Mouse (Mus musculus) midbrain, embryonic 10.5 days (tissue): ENCODE results near the gene Fam161a. TPM values are rescaled to one million over a fixed set of nuclear protein-coding genes. Genes with fewer than 3 reads are reported as not detected.
"Not testable (repeated sequence)": the region's sequence is repeated elsewhere in the genome, so short reads cannot be mapped to it uniquely, and the experiment has no call there.

Source experiments
- DNase-seq: peaks from one replicate; pipeline ENCODE4 v3.0.0-alpha.2; 2017; ENCODE audit warnings: low spot score
- H3K27ac ChIP-seq: fragments of 300-500 bp; sonication (generic); replicated peaks from 2 replicates; pipeline ENCODE4 v1.5.1; 2016; ENCODE audit warnings: mild to moderate bottlenecking
- H3K27me3 ChIP-seq: fragments of 300-500 bp; sonication (generic); 2 replicates; pipeline ENCODE4 v1.6.1; 2016; ENCODE audit warnings: low read depth, mild to moderate bottlenecking; ENCODE audit not compliant: poor library complexity, severe bottlenecking
- H3K36me3 ChIP-seq: fragments of 300-500 bp; sonication (generic); 2 replicates; pipeline ENCODE4 v1.6.1; 2016; ENCODE audit warnings: mild to moderate bottlenecking, moderate library complexity
- H3K4me1 ChIP-seq: fragments of 300-500 bp; sonication (generic); 2 replicates; pipeline ENCODE4 v1.6.1; 2016
- H3K4me3 ChIP-seq: fragments of 300-500 bp; sonication (generic); 2 replicates; pipeline ENCODE4 v1.5.1; 2016; ENCODE audit warnings: mild to moderate bottlenecking, moderate library complexity
- H3K9me3 ChIP-seq: fragments of 300-500 bp; sonication (generic); replicated peaks from 2 replicates; pipeline ENCODE4 v1.6.1; 2016; ENCODE audit warnings: mild to moderate bottlenecking
- WGBS: fragments of 180-500 bp; shearing (Covaris S2); methylation state at CpG from one replicate; pipeline ENCODE4 v1.1.7; 2016; 5-methylcytosine and 5-hydroxymethylcytosine counted together
- polyA plus RNA-seq: library from polyadenylated mRNA; unstranded; fragments of >200 nt; fragmentation: Nextera tagmentation; extraction: Ambion mirVana; gene quantifications from 2 replicates; pipeline ENCODE4 v1.2.1, GENCODE M21; 2016

Fam161a gene
- polyA plus RNA-seq, 1 experiment from 2014 or later: 1.6 TPM

DNA sequence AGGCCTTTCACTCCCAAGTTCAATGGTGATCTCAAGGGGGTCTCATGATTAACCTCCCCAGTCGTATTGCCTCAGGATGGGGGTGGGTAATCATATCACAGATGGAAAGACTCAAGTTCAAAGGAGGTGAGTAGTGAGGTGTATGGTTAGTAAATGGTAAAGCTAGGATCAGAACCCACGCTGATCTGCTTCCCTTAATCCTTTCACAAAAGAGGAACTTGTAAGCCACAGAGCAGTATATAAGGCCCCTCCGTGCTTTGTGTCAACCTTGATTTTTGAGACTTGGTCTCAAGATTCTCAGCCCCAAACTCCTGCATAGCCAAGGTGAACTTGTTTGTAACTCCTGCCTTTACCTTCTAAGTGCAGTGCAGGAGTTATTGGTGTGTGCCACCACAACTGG, 16.8 kb downstream of the Fam161a start:
- Histone ChIP-seq H3K4me1 (peaks cover 3% of the 10 kb centered on the region; the same call in 1 of the 2 replicates), H3K27ac (no peak overlapping the region), H3K36me3 (no peaks in the 10 kb centered on the region), H3K27me3 (no peaks in the 10 kb centered on the region), H3K9me3 (no peaks in the 10 kb centered on the region), H3K4me3 (no peak overlapping the region)
- DNase-seq: no peak
- 64% methylated on average over 3 of the region's 3 CpGs for WGBS

- Histone ChIP-seq H3K27ac (no peak overlapping the region), H3K4me1 (no peaks in the 10 kb centered on the region), H3K27me3 (no peaks in the 10 kb centered on the region), H3K36me3 (no peaks in the 10 kb centered on the region), H3K4me3 (no peak overlapping the region), H3K9me3 (no peaks in the 10 kb centered on the region)
- WGBS: 73% methylated on average over 3 of the region's 3 CpGs
- DNase-seq: no peak
These were observed 21.6 kb downstream of the Fam161a start for GRCm38 (mm10) chr11:23028957-23029356.

DNA sequence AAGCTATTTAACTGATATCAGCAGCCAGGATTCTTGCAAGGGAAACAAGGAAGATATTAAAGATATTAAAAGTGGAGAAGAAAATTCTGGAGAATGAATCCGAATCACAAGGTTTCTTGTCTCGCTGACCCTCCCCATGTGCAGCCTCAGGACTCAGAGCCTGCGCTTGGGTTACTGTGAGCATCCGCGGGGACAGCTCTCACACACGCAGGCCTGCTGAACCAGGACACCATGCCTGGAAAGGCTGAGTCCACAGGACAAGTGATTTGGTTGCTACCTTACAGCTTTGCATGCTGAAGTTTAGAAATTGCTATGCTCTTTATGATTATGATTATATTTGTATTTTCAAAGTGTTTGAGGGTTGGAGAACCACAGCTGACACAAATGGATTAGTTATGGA, 22.1 kb downstream of the Fam161a start:
- WGBS: 88% methylated on average over 6 of the region's 6 CpGs
- no peak for DNase-seq

GRCm38 (mm10) chr11:23047252-23047651, 39.9 kb downstream of the Fam161a start:
- Histone ChIP-seq H3K9me3 (no peaks in the 10 kb centered on the region), H3K27ac (no peak overlapping the region), H3K36me3 (no peaks in the 10 kb centered on the region), H3K4me3 (no peak overlapping the region), H3K4me1 (peaks cover 15% of the 10 kb centered on the region), H3K27me3 (0 out of 2 replicates have a peak, but pooled peaks cover 12% of the 10 kb centered on the region)
- DNase-seq: no peak
- WGBS: 77% methylated on average over 5 of the region's 5 CpGs

More for the DNA sequence above, 22.1 kb downstream of the Fam161a start:
- no peak overlapping the region for H3K27ac ChIP-seq
- no peaks in the 10 kb centered on the region for H3K27me3 ChIP-seq
- no peaks in the 10 kb centered on the region for H3K36me3 ChIP-seq
- no peak overlapping the region for H3K4me3 ChIP-seq
- no peaks in the 10 kb centered on the region for H3K4me1 ChIP-seq
- no peaks in the 10 kb centered on the region for H3K9me3 ChIP-seq

- Histone ChIP-seq H3K9me3 (no peaks in the 10 kb centered on the region), H3K36me3 (no peaks in the 10 kb centered on the region), H3K27me3 (0 out of 2 replicates have a peak, but pooled peaks cover 12% of the 10 kb centered on the region), H3K4me3 (peak overlapping the region; percentile 16; the same call in 1 of the 2 replicates), H3K4me1 (peaks cover 15% of the 10 kb centered on the region), H3K27ac (0 out of 2 replicates have a peak overlapping the region, but pooled peaks have one; percentile 17)
- 50% methylated on average over 20 of the region's 20 CpGs for WGBS
- no peak for DNase-seq
These were observed 40.6 kb downstream of the Fam161a start for GRCm38 (mm10) chr11:23047663-23048582.

- Histone ChIP-seq H3K27ac (no peak overlapping the region), H3K4me3 (no peak overlapping the region), H3K27me3 (0 out of 2 replicates have a peak, but pooled peaks cover 12% of the 10 kb centered on the region), H3K4me1 (peaks cover 15% of the 10 kb centered on the region), H3K9me3 (no peaks in the 10 kb centered on the region), H3K36me3 (no peaks in the 10 kb centered on the region)
- DNase-seq: no peak
These were observed 42.3 kb downstream of the Fam161a start for GRCm38 (mm10) chr11:23049642-23050041.

GRCm38 (mm10) chr11:23052353-23052752, 45.0 kb downstream of the Fam161a start:
- WGBS: 65% methylated on average over 4 of the region's 4 CpGs
- Histone ChIP-seq H3K36me3 (no peaks in the 10 kb centered on the region), H3K27ac (no peak overlapping the region), H3K9me3 (no peaks in the 10 kb centered on the region), H3K4me1 (peaks cover 15% of the 10 kb centered on the region), H3K27me3 (0 out of 2 replicates have a peak, but pooled peaks cover 12% of the 10 kb centered on the region), H3K4me3 (no peak overlapping the region)
- no peak for DNase-seq

- Histone ChIP-seq H3K27ac (no peak overlapping the region), H3K36me3 (no peaks in the 10 kb centered on the region), H3K4me3 (no peak overlapping the region), H3K9me3 (no peaks in the 10 kb centered on the region), H3K4me1 (peaks cover 10% of the 10 kb centered on the region), H3K27me3 (no peaks in the 10 kb centered on the region)
- 89% methylated on average over 6 of the region's 6 CpGs for WGBS
- DNase-seq: no peak
These were observed 55.8 kb downstream of the Fam161a start for GRCm38 (mm10) chr11:23063153-23063552.

DNA sequence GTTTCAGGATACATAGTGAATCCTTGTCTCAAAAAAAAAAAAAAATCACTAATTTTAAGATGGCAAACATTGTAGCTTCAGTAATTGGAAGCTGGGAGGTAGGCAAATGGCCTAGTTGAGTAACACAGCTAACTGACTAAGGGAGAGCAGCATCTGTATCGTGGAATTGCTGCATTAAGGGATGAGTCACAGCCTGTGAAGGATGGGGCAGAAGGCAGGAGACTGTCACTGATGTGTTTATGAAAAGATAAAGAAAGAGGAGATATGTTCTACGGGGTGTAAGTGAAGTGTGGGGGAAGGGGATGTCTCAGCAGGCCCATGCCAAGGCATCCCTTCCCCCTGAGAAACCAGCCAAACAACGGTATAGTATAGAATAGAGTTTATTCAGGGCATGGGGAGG, 56.5 kb downstream of the Fam161a start:
- no peak for DNase-seq
- no peaks in the 10 kb centered on the region for H3K27me3 ChIP-seq
- H3K4me3 ChIP-seq: no peak overlapping the region
- no peaks in the 10 kb centered on the region for H3K9me3 ChIP-seq
- no peak overlapping the region for H3K27ac ChIP-seq
- peaks cover 12% of the 10 kb centered on the region for H3K4me1 ChIP-seq
- no peaks in the 10 kb centered on the region for H3K36me3 ChIP-seq
- WGBS: 64% methylated on average over 3 of the region's 3 CpGs

- not testable (repeated sequence) for H3K27me3 ChIP-seq, H3K36me3 ChIP-seq, H3K9me3 ChIP-seq, H3K4me3 ChIP-seq, DNase-seq, H3K27ac ChIP-seq
- 44% methylated on average over 3 of the region's 3 CpGs for WGBS
- H3K4me1 ChIP-seq: peaks cover 12% of the 10 kb centered on the region
These were observed 56.9 kb downstream of the Fam161a start for GRCm38 (mm10) chr11:23064276-23064675.

GRCm38 (mm10) chr11:23065167-23065668, 57.9 kb downstream of the Fam161a start:
- Histone ChIP-seq H3K27me3 (no peaks in the 10 kb centered on the region), H3K4me3 (no peak overlapping the region), H3K4me1 (peaks cover 12% of the 10 kb centered on the region), H3K27ac (no peak overlapping the region), H3K36me3 (no peaks in the 10 kb centered on the region), H3K9me3 (no peaks in the 10 kb centered on the region)
- 87% methylated on average over 2 of the region's 2 CpGs for WGBS
- no peak for DNase-seq

DNA sequence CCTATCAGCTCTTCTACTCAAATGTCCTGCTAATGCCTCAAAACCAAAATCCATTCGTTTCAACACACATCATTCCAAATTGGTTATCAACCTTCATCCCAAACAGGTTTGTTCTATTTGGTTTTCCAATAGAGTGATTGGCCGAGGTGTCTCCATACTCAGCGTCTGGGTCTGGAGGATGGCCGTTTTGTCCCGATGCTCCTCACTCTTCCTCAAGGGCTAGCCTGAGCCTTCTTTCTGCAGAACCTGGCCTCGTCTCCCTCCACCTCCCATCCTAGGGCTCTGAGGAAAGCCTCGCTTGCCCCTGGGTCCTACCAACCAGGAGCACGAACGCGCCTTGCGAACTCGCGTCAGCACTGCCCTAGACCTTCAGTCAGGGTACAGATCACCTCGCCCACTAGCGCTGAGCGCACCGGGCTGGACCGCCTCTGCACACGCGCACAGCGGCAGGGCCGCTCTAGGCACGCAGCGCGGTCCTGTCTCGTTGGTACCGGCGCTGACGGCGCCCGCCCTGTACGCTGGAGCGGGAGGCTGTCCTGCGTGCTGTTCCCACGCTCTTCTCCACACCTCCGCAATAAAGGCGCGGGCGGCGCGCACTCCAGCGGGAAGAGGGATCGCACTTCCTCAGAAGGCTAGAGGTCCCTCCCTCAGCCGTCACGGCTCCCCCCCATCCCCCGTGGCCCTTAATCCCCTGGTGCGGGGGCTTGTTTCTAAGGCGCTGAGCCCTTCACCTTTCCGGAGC, 60.2 kb downstream of the Fam161a start:
- Histone ChIP-seq H3K4me1 (peaks cover 12% of the 10 kb centered on the region), H3K4me3 (peak overlapping the region; percentile 84), H3K27me3 (no peaks in the 10 kb centered on the region), H3K36me3 (no peaks in the 10 kb centered on the region), H3K27ac (peak overlapping the region; percentile 87), H3K9me3 (no peaks in the 10 kb centered on the region)
- DNase-seq: peak; percentile 87
- under 1% methylated on average over 49 of the region's 49 CpGs for WGBS
